Mouse (Mus musculus): ENCODE results near the gene Gm17949. TPM values are rescaled to one million over a fixed set of nuclear protein-coding genes. Genes with fewer than 3 reads are reported as not detected.

The Gm17949 gene
- polyA plus RNA-seq, 1 experiment from 2014 or later: not detected

- Histone ChIP-seq H3K36me3 (ENCODE audit: inconsistent target) (no peaks in the 10 kb centered on the region), H3K4me3 (ENCODE audit: inconsistent target) (no peak overlapping the region), H3K79me2 (ENCODE audit: inconsistent target) (no peaks in the 10 kb centered on the region), H3K27ac (no peak overlapping the region)
- 77% methylated on average over 9 of the region's 9 CpGs for WGBS (ENCODE audit: missing documents)
Observed at GRCm38 (mm10) chr17:56984886-56985285, 26.4 kb upstream of the Gm17949 start.

DNA sequence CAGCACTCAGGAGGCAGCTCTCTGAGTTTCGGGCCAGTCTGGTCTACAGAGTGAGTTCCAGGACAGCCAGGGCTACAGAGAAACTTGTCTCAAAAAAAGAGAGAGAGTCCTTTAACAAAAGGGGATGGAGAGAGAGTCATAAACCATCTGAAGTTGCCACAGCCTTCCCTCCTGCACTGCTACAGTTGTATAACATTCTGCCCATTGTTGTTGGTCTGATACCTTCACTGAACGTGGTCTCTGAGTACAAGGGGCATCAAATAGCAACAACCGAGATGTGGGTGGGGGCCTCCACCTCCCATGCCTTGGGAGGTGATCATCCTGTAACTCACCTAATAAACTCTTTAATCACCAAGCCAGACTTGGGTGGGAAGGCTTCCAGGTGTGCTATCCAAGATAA, 25.6 kb upstream of the Gm17949 start:
- 88% methylated on average over 3 of the region's 3 CpGs for WGBS (ENCODE audit: missing documents)
- Histone ChIP-seq H3K36me3 (ENCODE audit: inconsistent target) (no peaks in the 10 kb centered on the region), H3K27ac (no peak overlapping the region), H3K79me2 (ENCODE audit: inconsistent target) (peaks cover 5% of the 10 kb centered on the region), H3K4me3 (ENCODE audit: inconsistent target) (no peak overlapping the region)

GRCm38 (mm10) chr17:56986105-56986805, 25.0 kb upstream of the Gm17949 start:
- Histone ChIP-seq H3K27ac (no peak overlapping the region), H3K79me2 (ENCODE audit: inconsistent target) (peaks cover 11% of the 10 kb centered on the region), H3K4me3 (ENCODE audit: inconsistent target) (no peak overlapping the region), H3K36me3 (ENCODE audit: inconsistent target) (no peaks in the 10 kb centered on the region)
- WGBS (ENCODE audit: missing documents): 80% methylated on average over 3 of the region's 3 CpGs

DNA sequence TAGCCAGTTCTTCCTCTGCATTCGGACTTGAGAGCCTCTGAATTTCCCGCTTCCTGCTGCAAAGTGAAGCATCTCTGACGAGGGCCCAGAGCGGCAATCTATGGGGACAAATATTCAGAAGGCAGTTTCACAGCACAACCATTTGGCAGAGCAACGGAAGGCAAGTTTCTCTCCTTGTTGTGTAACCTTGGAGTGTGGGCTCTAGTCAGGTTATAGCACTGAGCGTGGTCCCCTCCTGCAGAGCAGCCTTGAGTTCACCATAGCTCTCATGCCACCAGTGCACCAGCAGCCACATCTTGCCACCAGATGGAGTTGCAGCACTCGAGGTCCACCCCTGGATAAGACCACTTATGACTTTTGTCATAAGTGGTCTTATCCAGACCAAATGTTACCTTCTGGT, 22.8 kb upstream of the Gm17949 start:
- Histone ChIP-seq H3K79me2 (ENCODE audit: inconsistent target) (peaks cover 17% of the 10 kb centered on the region), H3K27ac (no peak overlapping the region), H3K4me3 (ENCODE audit: inconsistent target) (no peak overlapping the region), H3K36me3 (ENCODE audit: inconsistent target) (peaks cover 10% of the 10 kb centered on the region; the same call in 1 of the 2 replicates)
- 78% methylated on average over 7 of the region's 7 CpGs for WGBS (ENCODE audit: missing documents)

- Histone ChIP-seq H3K79me2 (ENCODE audit: inconsistent target) (peaks cover 17% of the 10 kb centered on the region), H3K4me3 (ENCODE audit: inconsistent target) (peak overlapping the region; percentile 91), H3K27ac (no peak overlapping the region), H3K36me3 (ENCODE audit: inconsistent target) (peaks cover 15% of the 10 kb centered on the region; the same call in 1 of the 2 replicates)
- WGBS (ENCODE audit: missing documents): 63% methylated on average over 7 of the region's 7 CpGs
Observed at GRCm38 (mm10) chr17:56988921-56989430, 22.3 kb upstream of the Gm17949 start.

- H3K4me3 ChIP-seq (ENCODE audit: inconsistent target): peak overlapping the region; percentile 91
- H3K27ac ChIP-seq: peak overlapping the region; percentile 58
Observed at GRCm38 (mm10) chr17:56989467-56990114, 21.7 kb upstream of the Gm17949 start.

DNA sequence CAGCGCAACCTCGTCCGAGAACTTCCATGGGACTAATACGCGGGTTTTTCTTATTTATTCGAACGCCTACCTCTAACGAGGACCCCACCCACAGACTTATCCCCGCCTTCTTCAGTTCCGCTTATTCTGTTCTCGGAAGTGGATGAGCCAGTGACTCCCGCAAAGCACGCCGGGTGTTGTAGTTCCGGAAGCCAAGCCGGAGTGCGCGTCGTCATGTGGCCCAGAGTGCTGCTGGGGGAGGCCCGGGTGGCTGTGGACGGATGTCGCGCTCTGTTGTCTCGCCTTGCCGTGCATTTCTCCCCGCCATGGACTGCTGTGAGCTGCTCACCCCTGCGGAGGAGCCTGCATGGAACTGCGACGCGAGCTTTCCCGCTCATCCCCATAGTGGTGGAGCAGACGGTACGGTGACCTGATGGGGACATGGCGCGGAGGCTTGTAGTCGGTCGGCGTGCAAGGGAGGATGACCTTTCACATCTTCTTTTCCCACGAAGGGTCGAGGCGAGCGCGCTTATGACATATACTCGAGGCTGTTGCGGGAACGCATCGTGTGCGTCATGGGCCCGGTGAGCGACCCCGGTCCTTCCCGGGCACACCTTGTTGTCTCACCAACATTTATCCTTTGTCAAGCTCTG, 21.0 kb upstream of the Gm17949 start, which contains the start of gene Clpp:
Clpp (plus strand) TSS at position 191 of the 632 bp plus-strand sequence.
- H3K4me3 ChIP-seq (ENCODE audit: inconsistent target): peak within 1 kb of the TSS; percentile 91
- WGBS (ENCODE audit: missing documents): under 1% methylated on average over 52 of the region's 52 CpGs
- H3K27ac ChIP-seq: peak within 1 kb of the TSS; percentile 58
- H3K36me3 ChIP-seq (ENCODE audit: inconsistent target): peaks cover 25% of the 10 kb centered on the region; the same call in 1 of the 2 replicates
- peaks cover 17% of the 10 kb centered on the region for H3K79me2 ChIP-seq (ENCODE audit: inconsistent target)

More at GRCm38 (mm10) chr17:56989467-56990114, 21.7 kb upstream of the Gm17949 start:
- 1% methylated on average over 25 of the region's 25 CpGs for WGBS (ENCODE audit: missing documents)
- Histone ChIP-seq H3K79me2 (ENCODE audit: inconsistent target) (peaks cover 17% of the 10 kb centered on the region), H3K36me3 (ENCODE audit: inconsistent target) (peaks cover 20% of the 10 kb centered on the region; the same call in 1 of the 2 replicates)

GRCm38 (mm10) chr17:56990966-56991365, 20.3 kb upstream of the Gm17949 start:
- Histone ChIP-seq H3K79me2 (ENCODE audit: inconsistent target) (peaks cover 17% of the 10 kb centered on the region), H3K36me3 (ENCODE audit: inconsistent target) (peaks cover 32% of the 10 kb centered on the region; the same call in 1 of the 2 replicates), H3K27ac (no peak overlapping the region), H3K4me3 (ENCODE audit: inconsistent target) (peak overlapping the region; percentile 91)
- WGBS (ENCODE audit: missing documents): 100% methylated on average over 2 of the region's 2 CpGs

GRCm38 (mm10) chr17:56995046-56995445, 16.2 kb upstream of the Gm17949 start:
- 94% methylated on average over 8 of the region's 8 CpGs for WGBS (ENCODE audit: missing documents)
- Histone ChIP-seq H3K36me3 (ENCODE audit: inconsistent target) (peaks cover 38% of the 10 kb centered on the region; the same call in 1 of the 2 replicates), H3K4me3 (ENCODE audit: inconsistent target) (no peak overlapping the region), H3K79me2 (ENCODE audit: inconsistent target) (peaks cover 17% of the 10 kb centered on the region), H3K27ac (no peak overlapping the region)

GRCm38 (mm10) chr17:56996506-56996905, 14.8 kb upstream of the Gm17949 start:
- peaks cover 38% of the 10 kb centered on the region; the same call in 1 of the 2 replicates for H3K36me3 ChIP-seq (ENCODE audit: inconsistent target)
- H3K4me3 ChIP-seq (ENCODE audit: inconsistent target): no peak overlapping the region
- peaks cover 4% of the 10 kb centered on the region; the same call in 1 of the 2 replicates for H3K79me2 ChIP-seq (ENCODE audit: inconsistent target)
- H3K27ac ChIP-seq: no peak overlapping the region
- 74% methylated on average over 2 of the region's 2 CpGs for WGBS (ENCODE audit: missing documents)

DNA sequence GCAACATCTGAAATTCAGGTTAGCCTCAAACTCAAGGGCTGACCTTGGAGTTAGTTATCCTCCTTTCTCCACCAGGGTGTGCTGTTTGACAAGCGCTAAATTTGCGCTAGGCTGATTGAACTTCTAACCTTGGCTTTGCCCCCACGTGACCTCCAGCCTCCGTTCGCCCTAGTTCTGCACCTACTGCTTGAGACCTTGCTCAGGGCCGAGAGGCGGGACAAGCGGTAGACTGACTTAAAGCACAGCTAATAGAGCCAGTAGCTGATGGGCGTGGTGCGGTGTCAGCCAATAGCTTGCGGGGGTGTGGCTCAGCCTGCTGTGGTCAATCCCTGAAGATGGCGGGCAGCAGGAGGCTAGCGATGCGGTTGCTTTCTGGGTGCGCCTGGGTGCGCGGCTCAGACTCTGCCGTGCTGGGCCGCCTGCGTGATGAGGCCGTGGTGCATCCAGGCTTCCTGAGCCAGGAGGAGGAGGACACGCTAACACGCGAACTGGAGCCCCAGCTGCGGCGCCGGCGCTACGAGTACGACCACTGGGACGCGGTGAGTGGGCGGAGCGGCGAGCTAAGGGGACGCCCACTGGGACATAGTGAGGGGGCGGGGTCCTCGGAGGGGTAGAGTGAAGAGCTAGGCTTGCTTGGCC, 14.1 kb upstream of the Gm17949 start, which contains the start of gene Alkbh7:
Alkbh7 (plus strand) TSS at position 311 of the 639 bp plus-strand sequence.
- Histone ChIP-seq H3K4me3 (ENCODE audit: inconsistent target) (peak within 1 kb of the TSS; percentile 48), H3K36me3 (ENCODE audit: inconsistent target) (peaks cover 38% of the 10 kb centered on the region; the same call in 1 of the 2 replicates), H3K27ac (no peak within 1 kb of the TSS), H3K79me2 (ENCODE audit: inconsistent target) (no peaks in the 10 kb centered on the region)
- under 1% methylated on average over 38 of the region's 38 CpGs for WGBS (ENCODE audit: missing documents)

GRCm38 (mm10) chr17:56999414-56999813, 11.9 kb upstream of the Gm17949 start:
- WGBS (ENCODE audit: missing documents): 92% methylated on average over 9 of the region's 9 CpGs
- Histone ChIP-seq H3K36me3 (ENCODE audit: inconsistent target) (peaks cover 36% of the 10 kb centered on the region), H3K27ac (no peak overlapping the region), H3K79me2 (ENCODE audit: inconsistent target) (no peaks in the 10 kb centered on the region), H3K4me3 (ENCODE audit: inconsistent target) (no peak overlapping the region)

GRCm38 (mm10) chr17:56999968-57000609, 11.2 kb upstream of the Gm17949 start, which contains the start of gene Pspn:
Pspn (minus strand) TSS chr17:57000018.
- Histone ChIP-seq H3K36me3 (ENCODE audit: inconsistent target) (peaks cover 38% of the 10 kb centered on the region), H3K4me3 (ENCODE audit: inconsistent target) (no peak within 1 kb of the TSS), H3K27ac (no peak within 1 kb of the TSS), H3K79me2 (ENCODE audit: inconsistent target) (no peaks in the 10 kb centered on the region)
- 95% methylated on average over 9 of the region's 9 CpGs for WGBS (ENCODE audit: missing documents)

Measured in macrophage (primary cell).